Mouse (Mus musculus): ENCODE measurements around the gene Khnyn. TPM values are rescaled to one million over a fixed set of nuclear protein-coding genes. Genes with fewer than 3 reads are reported as not detected.

Khnyn gene
- polyA plus RNA-seq, 1 experiment from 2014 or later: 23.2 TPM

DNA sequence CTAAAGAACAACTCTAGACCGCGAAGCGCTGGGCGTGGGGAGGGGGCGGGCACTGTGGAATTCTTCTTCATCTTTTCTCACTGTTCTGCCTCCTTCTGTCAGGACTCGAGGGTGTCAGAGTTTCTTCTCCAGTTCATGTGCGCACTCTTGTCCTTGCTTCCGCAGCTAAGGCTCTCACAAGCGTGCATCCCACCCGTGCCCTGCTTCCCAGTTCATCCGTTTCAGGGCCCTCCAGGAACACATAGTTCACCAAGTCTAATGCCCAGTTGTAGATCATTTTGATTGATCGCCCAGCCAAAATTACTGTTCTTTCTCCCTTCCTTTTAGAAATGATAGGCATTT lies 15.6 kb downstream of the Khnyn start:
- 7% methylated on average over 12 of the region's 12 CpGs for whole genome bisulfite sequencing
- H3K4me1 ChIP-seq: peaks cover 26% of the 10 kb centered on the region
- DNase-seq (ENCODE audit: low spot score): no peak
- peaks cover 31% of the 10 kb centered on the region for H3K36me3 ChIP-seq
- H3K4me3 ChIP-seq: peak overlapping the region; percentile 65
- H3K27me3 ChIP-seq (ENCODE audit: insufficient read depth, poor library complexity, severe bottlenecking): no peaks in the 10 kb centered on the region
- H3K9me3 ChIP-seq: no peaks in the 10 kb centered on the region
- H3K27ac ChIP-seq: peak overlapping the region; percentile 89

GRCm38 (mm10) chr14:55905518-55905917 lies 20.8 kb downstream of the Khnyn start:
- H3K4me1 ChIP-seq: peaks cover 9% of the 10 kb centered on the region; the same call in 1 of the 2 replicates
- no peak for DNase-seq (ENCODE audit: low spot score)
- H3K4me3 ChIP-seq: no peak overlapping the region
- H3K9me3 ChIP-seq: no peaks in the 10 kb centered on the region
- 28% methylated on average over 1 of the region's 1 CpGs for WGBS
- H3K36me3 ChIP-seq: no peaks in the 10 kb centered on the region
- H3K27ac ChIP-seq: no peak overlapping the region
- H3K27me3 ChIP-seq (ENCODE audit: insufficient read depth, poor library complexity, severe bottlenecking): no peaks in the 10 kb centered on the region

- 51% methylated on average over 4 of the region's 4 CpGs for WGBS
- Histone ChIP-seq H3K27ac (no peak overlapping the region), H3K9me3 (no peaks in the 10 kb centered on the region), H3K4me3 (no peak overlapping the region), H3K27me3 (ENCODE audit: insufficient read depth, poor library complexity, severe bottlenecking) (no peaks in the 10 kb centered on the region), H3K4me1 (no peaks in the 10 kb centered on the region), H3K36me3 (no peaks in the 10 kb centered on the region)
- no peak for DNase-seq (ENCODE audit: low spot score)
Measured at GRCm38 (mm10) chr14:55913406-55913805, 28.7 kb downstream of the Khnyn start.

- 35% methylated on average over 14 of the region's 14 CpGs for WGBS
- H3K27ac ChIP-seq: no peak overlapping the region
- no peaks in the 10 kb centered on the region for H3K27me3 ChIP-seq (ENCODE audit: insufficient read depth, poor library complexity, severe bottlenecking)
- H3K9me3 ChIP-seq: no peaks in the 10 kb centered on the region
- no peak overlapping the region for H3K4me3 ChIP-seq
- H3K4me1 ChIP-seq: peaks cover 10% of the 10 kb centered on the region
- no peaks in the 10 kb centered on the region for H3K36me3 ChIP-seq
- DNase-seq (ENCODE audit: low spot score): peak; percentile 87
Measured at GRCm38 (mm10) chr14:55918240-55919082, 33.7 kb downstream of the Khnyn start.

- H3K9me3 ChIP-seq: no peaks in the 10 kb centered on the region
- peaks cover 12% of the 10 kb centered on the region for H3K4me1 ChIP-seq
- H3K27ac ChIP-seq: peak overlapping the region; percentile 22; the same call in 1 of the 2 replicates
- WGBS: 27% methylated on average over 7 of the region's 7 CpGs
- no peak overlapping the region for H3K4me3 ChIP-seq
- no peak for DNase-seq (ENCODE audit: low spot score)
- H3K36me3 ChIP-seq: no peaks in the 10 kb centered on the region
- H3K27me3 ChIP-seq (ENCODE audit: insufficient read depth, poor library complexity, severe bottlenecking): no peaks in the 10 kb centered on the region
Measured at GRCm38 (mm10) chr14:55922475-55923232, 37.9 kb downstream of the Khnyn start.

GRCm38 (mm10) chr14:55926847-55927246 lies 42.1 kb downstream of the Khnyn start:
- no peak for DNase-seq (ENCODE audit: low spot score)
- Histone ChIP-seq H3K4me3 (no peak overlapping the region), H3K36me3 (no peaks in the 10 kb centered on the region), H3K4me1 (peaks cover 16% of the 10 kb centered on the region), H3K9me3 (no peaks in the 10 kb centered on the region), H3K27ac (no peak overlapping the region), H3K27me3 (ENCODE audit: insufficient read depth, poor library complexity, severe bottlenecking) (no peaks in the 10 kb centered on the region)
- WGBS: 82% methylated on average over 4 of the region's 4 CpGs

GRCm38 (mm10) chr14:55929263-55929997 lies 44.7 kb downstream of the Khnyn start:
- Histone ChIP-seq H3K9me3 (no peaks in the 10 kb centered on the region), H3K36me3 (no peaks in the 10 kb centered on the region), H3K27me3 (ENCODE audit: insufficient read depth, poor library complexity, severe bottlenecking) (no peaks in the 10 kb centered on the region), H3K4me1 (peaks cover 4% of the 10 kb centered on the region; the same call in 1 of the 2 replicates), H3K4me3 (no peak overlapping the region), H3K27ac (no peak overlapping the region)
- no peak for DNase-seq (ENCODE audit: low spot score)
- 52% methylated on average over 12 of the region's 12 CpGs for WGBS

- H3K4me1 ChIP-seq: peaks cover 4% of the 10 kb centered on the region; the same call in 1 of the 2 replicates
- no peaks in the 10 kb centered on the region for H3K27me3 ChIP-seq (ENCODE audit: insufficient read depth, poor library complexity, severe bottlenecking)
- no peaks in the 10 kb centered on the region for H3K36me3 ChIP-seq
- H3K27ac ChIP-seq: peak overlapping the region; percentile 63
- 34% methylated on average over 7 of the region's 7 CpGs for WGBS
- H3K4me3 ChIP-seq: no peak overlapping the region
- H3K9me3 ChIP-seq: no peaks in the 10 kb centered on the region
- no peak for DNase-seq (ENCODE audit: low spot score)
Measured at GRCm38 (mm10) chr14:55933586-55933985, 48.8 kb downstream of the Khnyn start.

DNA sequence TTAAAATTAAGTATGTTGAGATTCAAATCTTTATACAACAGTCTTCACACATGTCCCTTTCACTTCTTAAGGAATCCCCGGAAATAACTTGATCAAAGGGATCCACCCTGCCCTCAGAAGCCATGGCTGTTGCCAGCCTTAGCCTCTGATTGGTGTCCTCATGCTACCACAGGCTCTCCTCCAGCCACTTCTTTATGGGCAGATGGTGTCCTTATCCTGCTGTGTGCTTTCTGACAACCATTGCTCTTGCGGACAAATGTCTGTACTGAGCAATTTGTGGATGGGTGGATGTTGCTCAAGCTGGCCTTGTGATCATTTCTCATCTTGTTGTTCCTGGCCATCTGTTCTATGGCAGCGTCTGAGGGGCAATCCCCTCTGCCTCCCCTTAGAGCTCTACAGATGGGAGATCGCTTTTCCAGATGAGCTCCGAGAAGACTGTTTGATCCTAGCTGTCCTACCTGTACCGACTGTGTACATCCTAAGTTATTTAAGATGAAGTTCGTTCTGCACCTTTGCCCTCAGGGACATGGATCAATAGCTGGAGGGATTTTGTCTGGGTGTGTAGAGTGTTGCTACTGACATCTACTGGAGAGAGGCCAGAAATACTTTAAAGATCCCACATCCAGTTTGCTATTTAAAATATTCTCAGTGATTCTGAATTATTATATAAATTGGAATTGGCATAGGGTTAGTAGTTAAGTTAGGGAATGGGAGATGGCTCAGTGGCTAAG lies 55.5 kb downstream of the Khnyn start:
- H3K27me3 ChIP-seq (ENCODE audit: insufficient read depth, poor library complexity, severe bottlenecking): no peaks in the 10 kb centered on the region
- 51% methylated on average over 7 of the region's 7 CpGs for WGBS
- peaks cover 16% of the 10 kb centered on the region for H3K4me1 ChIP-seq
- no peak for DNase-seq (ENCODE audit: low spot score)
- H3K9me3 ChIP-seq: no peaks in the 10 kb centered on the region
- H3K36me3 ChIP-seq: no peaks in the 10 kb centered on the region
- H3K27ac ChIP-seq: no peak overlapping the region
- no peak overlapping the region for H3K4me3 ChIP-seq

DNA sequence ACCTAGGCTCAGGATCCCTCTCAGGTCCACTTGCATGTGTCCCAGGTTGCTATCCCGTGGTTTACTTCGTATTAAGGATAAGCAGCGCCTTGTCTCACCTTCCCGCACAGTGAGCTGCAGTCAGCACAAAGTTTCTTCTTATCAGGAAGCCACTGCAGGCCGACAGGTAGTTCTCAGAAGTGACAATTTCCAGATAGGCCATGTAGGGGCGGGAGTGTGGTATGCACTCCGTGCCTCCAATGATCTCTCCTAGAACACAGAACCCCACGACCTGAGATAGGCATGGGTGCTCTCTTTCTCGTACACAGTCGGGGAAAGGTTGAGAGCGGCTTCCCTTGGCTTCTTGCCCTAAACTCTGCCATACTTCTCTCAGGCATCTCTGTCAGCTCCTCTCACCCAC lies 58.9 kb downstream of the Khnyn start:
- 42% methylated on average over 11 of the region's 11 CpGs for WGBS
- DNase-seq (ENCODE audit: low spot score): no peak
- Histone ChIP-seq H3K27ac (0 out of 2 replicates have a peak overlapping the region, but pooled peaks have one; percentile 16), H3K9me3 (no peaks in the 10 kb centered on the region), H3K4me1 (peaks cover 29% of the 10 kb centered on the region), H3K4me3 (no peak overlapping the region), H3K36me3 (no peaks in the 10 kb centered on the region), H3K27me3 (ENCODE audit: insufficient read depth, poor library complexity, severe bottlenecking) (no peaks in the 10 kb centered on the region)

DNA sequence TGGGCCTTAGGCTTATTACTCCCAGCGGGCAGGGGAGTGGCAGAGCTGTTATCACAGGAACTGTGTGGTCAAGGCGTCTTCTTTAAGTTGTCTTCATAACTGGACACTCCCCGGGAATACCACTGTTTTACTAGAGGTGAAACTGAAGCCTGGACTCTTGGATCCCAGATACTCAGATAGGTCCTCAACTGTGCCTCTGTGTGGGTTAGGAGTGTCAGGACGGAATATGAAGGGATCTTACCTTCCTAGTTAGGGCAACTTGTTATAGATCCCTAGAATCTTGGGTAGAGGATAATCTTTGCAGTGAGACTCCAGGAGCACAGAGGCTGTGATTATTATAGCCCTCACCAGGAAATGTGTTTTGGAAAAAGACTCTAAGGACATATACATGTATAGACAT lies 59.8 kb downstream of the Khnyn start, which contains the start of gene Cma1:
Gene Cma1 (minus strand): TSS at position 101 of the 400 bp plus-strand sequence.
- no peaks in the 10 kb centered on the region for H3K27me3 ChIP-seq (ENCODE audit: insufficient read depth, poor library complexity, severe bottlenecking)
- H3K36me3 ChIP-seq: no peaks in the 10 kb centered on the region
- H3K4me1 ChIP-seq: peaks cover 29% of the 10 kb centered on the region
- 0 out of 2 replicates have a peak within 1 kb of the TSS, but pooled peaks have one; percentile 16 for H3K27ac ChIP-seq
- DNase-seq (ENCODE audit: low spot score): no peak
- H3K4me3 ChIP-seq: no peak within 1 kb of the TSS
- 72% methylated on average over 4 of the region's 4 CpGs for WGBS
- H3K9me3 ChIP-seq: no peaks in the 10 kb centered on the region

GRCm38 (mm10) chr14:55946269-55946969 lies 61.7 kb downstream of the Khnyn start:
- no peak for DNase-seq (ENCODE audit: low spot score)
- Histone ChIP-seq H3K27ac (peak overlapping the region; percentile 73), H3K4me3 (no peak overlapping the region), H3K36me3 (no peaks in the 10 kb centered on the region), H3K4me1 (peaks cover 29% of the 10 kb centered on the region), H3K9me3 (no peaks in the 10 kb centered on the region), H3K27me3 (ENCODE audit: insufficient read depth, poor library complexity, severe bottlenecking) (no peaks in the 10 kb centered on the region)
- WGBS: 39% methylated on average over 2 of the region's 2 CpGs
